Mouse (Mus musculus) gonadal fat pad, adult 2 months (tissue): ENCODE measurements around the gene Gm21915. TPM values are rescaled to one million over a fixed set of nuclear protein-coding genes. Genes with fewer than 3 reads are reported as not detected.

Source experiments
- DNase-seq: peaks from one replicate; pipeline ENCODE4 v3.0.0-alpha.2; 2012; ENCODE audit warnings: low read depth
- polyA plus RNA-seq: library from polyadenylated mRNA; depleted of rRNA; stranded (reverse); fragments of >200 nt; gene quantifications from 2 replicates; pipeline ENCODE4 v1.2.3, GENCODE M21; 2012; rRNA removed

Gm21915 gene
- not detected in 2 replicates for polyA plus RNA-seq

- DNase-seq = no peak
Measured at GRCm38 (mm10) chr9:40670313-40670712, at the start of gene Gm21915. Gene Gm21915, plus strand, starts transcription at chr9:40670613.

GRCm38 (mm10) chr9:40622265-40622664 is 48.1 kb upstream of the Gm21915 start:
- DNase-seq = no peak

GRCm38 (mm10) chr9:40622793-40623192 is 47.6 kb upstream of the Gm21915 start:
- DNase-seq = no peak

- no peak for DNase-seq
Measured at GRCm38 (mm10) chr9:40625341-40625740, 45.1 kb upstream of the Gm21915 start.

GRCm38 (mm10) chr9:40626566-40626965 is 43.8 kb upstream of the Gm21915 start:
- DNase-seq = no peak

GRCm38 (mm10) chr9:40627146-40627713 is 43.2 kb upstream of the Gm21915 start:
- DNase-seq = no peak

GRCm38 (mm10) chr9:40628130-40629069 is 42.0 kb upstream of the Gm21915 start:
- DNase-seq = no peak

- no peak for DNase-seq
Measured at GRCm38 (mm10) chr9:40629441-40629840, 41.0 kb upstream of the Gm21915 start.

GRCm38 (mm10) chr9:40631101-40631500 is 39.3 kb upstream of the Gm21915 start:
- DNase-seq = no peak

- DNase-seq = no peak
Measured at GRCm38 (mm10) chr9:40631505-40631904, 38.9 kb upstream of the Gm21915 start.

- DNase-seq = no peak
Measured at GRCm38 (mm10) chr9:40636054-40636453, 34.4 kb upstream of the Gm21915 start.

- no peak for DNase-seq
Measured at GRCm38 (mm10) chr9:40637705-40638393, 32.6 kb upstream of the Gm21915 start.

GRCm38 (mm10) chr9:40638394-40639049 is 31.9 kb upstream of the Gm21915 start:
- no peak for DNase-seq

- DNase-seq = no peak
Measured at GRCm38 (mm10) chr9:40639536-40640187, 30.8 kb upstream of the Gm21915 start.

GRCm38 (mm10) chr9:40641318-40641717 is 29.1 kb upstream of the Gm21915 start:
- DNase-seq = no peak

GRCm38 (mm10) chr9:40642470-40643220 is 27.8 kb upstream of the Gm21915 start:
- no peak for DNase-seq

- DNase-seq = peak; percentile 90
Measured at GRCm38 (mm10) chr9:40649444-40649843, 21.0 kb upstream of the Gm21915 start.

GRCm38 (mm10) chr9:40649983-40650382 is 20.4 kb upstream of the Gm21915 start:
- no peak for DNase-seq

- no peak for DNase-seq
Measured at GRCm38 (mm10) chr9:40651239-40651859, 19.1 kb upstream of the Gm21915 start.

GRCm38 (mm10) chr9:40652757-40653156 is 17.7 kb upstream of the Gm21915 start:
- DNase-seq = no peak
